8 mouse cellular contexts compared by ENCODE assay signal in genomic region chr5:27651879-27652814, GRCm38 (mm10).
A peak's percentile ranks its signal among the peaks of the same experiment; 100 is the strongest.
DNase-seq lines count a peak whose midpoint lies in the region; ATAC-seq and TF ChIP-seq lines count a peak whose summit lies in the region.

No protein-coding gene starts in this region.

- no peak overlapping the region for H3K9ac ChIP-seq in hindbrain, postnatal 0 days (replicated peaks; ENCODE audit: low read length)
- H3K9ac ChIP-seq in stomach, postnatal 0 days (ENCODE audit: low read length): no peak overlapping the region

- in situ Hi-C loops in Patski (cut with MboI; ENCODE audit: low pct_unique_long_range_greater_than_20kb): no loop called here

- TF ChIP-seq EP300 in stomach, postnatal 0 days (optimal IDR thresholded peaks at IDR 0.05): no peak

- no peak overlapping the region for H3K27ac ChIP-seq in hindbrain, postnatal 0 days
- H3K27ac ChIP-seq in stomach, postnatal 0 days (replicated peaks): no peak overlapping the region

- 59% methylated on average over 8 of the region's 8 CpGs for WGBS in hindbrain, postnatal 0 days
- 53% methylated on average over 8 of the region's 8 CpGs for WGBS in stomach, postnatal 0 days

- no peak overlapping the region for H3K4me3 ChIP-seq in hindbrain, postnatal 0 days (ENCODE audit: low read length)
- H3K4me3 ChIP-seq in stomach, postnatal 0 days (ENCODE audit: low read depth, low read length): no peak overlapping the region

- no peaks in the 10 kb centered on the region for H3K27me3 ChIP-seq in Patski
- H3K27me3 ChIP-seq in hindbrain, postnatal 0 days (ENCODE audit: insufficient read depth, low read length): no peaks in the 10 kb centered on the region
- H3K27me3 ChIP-seq in stomach, postnatal 0 days (ENCODE audit: control insufficient read depth, insufficient read depth, low read length): no peaks in the 10 kb centered on the region

- peak; percentile 34 for TF ChIP-seq CTCF in Patski (IDR thresholded peaks at IDR 0.05)
- peak; percentile 89 for TF ChIP-seq CTCF in hindbrain, postnatal 0 days (IDR thresholded peaks at IDR 0.05; ENCODE audit: low read depth)
- peak; percentile 80 for TF ChIP-seq CTCF in stomach, postnatal 0 days (IDR thresholded peaks at IDR 0.05; ENCODE audit: low read depth)

- peak; percentile 23 to 56 for DNase-seq in left cerebral cortex, adult 18-20 months (ENCODE audit: low spot score in 2 of 2)
- no peak for DNase-seq in left cerebral cortex, adult 11 months (ENCODE audit: low spot score)
- no peak for DNase-seq in Patski (ENCODE audit: low read depth, low spot score)
- peak; percentile 34 for DNase-seq in cerebellum, adult 9-10 months
- DNase-seq in hindbrain, postnatal 0 days (ENCODE audit: low spot score): peak; percentile 70
- peak; percentile 10 for DNase-seq in lung, postnatal 25 days (ENCODE audit: low spot score)
- DNase-seq in stomach, postnatal 0 days (ENCODE audit: low spot score): peak; percentile 40
- no peak for DNase-seq in layer of hippocampus, adult 11-12 months (ENCODE audit: low spot score)

- H3K9me3 ChIP-seq in hindbrain, postnatal 0 days (ENCODE audit: low read length): no peaks in the 10 kb centered on the region
- H3K9me3 ChIP-seq in stomach, postnatal 0 days (ENCODE audit: control insufficient read depth, low read length): no peaks in the 10 kb centered on the region

- CTCF ChIA-PET in Patski (lab: Charles Lee): interaction anchor here (1.4 kb wide), 1 partner anchor 177 kb away, joined by 3 read pairs; no protein-coding TSS in a partner anchor

- POLR2A ChIA-PET in Patski (lab: Charles Lee): no interaction called here

- H3K4me2 ChIP-seq in hindbrain, postnatal 0 days (ENCODE audit: low read depth, low read length): no peak overlapping the region
- H3K4me2 ChIP-seq in stomach, postnatal 0 days (replicated peaks; ENCODE audit: low read depth): no peak overlapping the region

- H3K4me1 ChIP-seq in hindbrain, postnatal 0 days (ENCODE audit: insufficient read depth, low read length): no peaks in the 10 kb centered on the region
- H3K4me1 ChIP-seq in stomach, postnatal 0 days (replicated peaks; ENCODE audit: control insufficient read depth, insufficient read depth): no peaks in the 10 kb centered on the region

- ATAC-seq in Patski: no peak
- peak; percentile 63 for ATAC-seq in hindbrain, postnatal 0 days
- ATAC-seq in stomach, postnatal 0 days (ENCODE audit: low FRiP score, low TSS enrichment): no peak

- peaks cover 9% of the 10 kb centered on the region for H3K36me3 ChIP-seq in hindbrain, postnatal 0 days (ENCODE audit: insufficient read depth, low read length)
- H3K36me3 ChIP-seq in stomach, postnatal 0 days (ENCODE audit: control insufficient read depth, insufficient read depth, low read length): no peaks in the 10 kb centered on the region

Comparison
In these comparisons a context has a peak if more than half of its experiments do, and no peak if none do; other contexts are left out.
1. DNase-seq: peak in left cerebral cortex, adult 18-20 months (2 of 2), cerebellum, adult 9-10 months (single experiment), hindbrain, postnatal 0 days (single experiment), lung, postnatal 25 days (single experiment) and stomach, postnatal 0 days (single experiment); none in left cerebral cortex, adult 11 months (single experiment), Patski (single experiment) and layer of hippocampus, adult 11-12 months (single experiment).
2. CTCF ChIP-seq: peak in every context shown above with its lines; median percentile 89 in hindbrain, postnatal 0 days; 80 in stomach, postnatal 0 days; 34 in Patski.